Mouse (Mus musculus) myocyte (in vitro differentiated cells): Measurements from ENCODE around the gene Bace1.

Source experiments
- CEBPB ChIP-seq: IDR thresholded peaks from 2 replicates; pipeline ENCODE4 v1.6.1; 2011; ENCODE audit warnings: mild to moderate bottlenecking, moderate library complexity; ENCODE audit not compliant: poor library complexity, insufficient read depth, severe bottlenecking
- E2F4 ChIP-seq: IDR thresholded peaks from one replicate; pipeline ENCODE4 v1.6.1; 2011; ENCODE audit warnings: mild to moderate bottlenecking, control low read depth, moderate library complexity; ENCODE audit not compliant: insufficient read depth
- MAX ChIP-seq: IDR thresholded peaks from one replicate; pipeline ENCODE4 v1.6.1; 2011; ENCODE audit warnings: low read depth, mild to moderate bottlenecking, control low read depth
- MYOG ChIP-seq, 3 experiments: IDR thresholded peaks; one replicate each; pipeline ENCODE4 v1.6.1; 2011; ENCODE audit warnings: control low read depth in 2 of 3, low read depth in 2 of 3, mild to moderate bottlenecking in 2 of 3; ENCODE audit not compliant: insufficient read length in 2 of 3, control insufficient read depth in 1 of 3, insufficient read depth in 1 of 3
- POLR2A ChIP-seq: IDR thresholded peaks from one replicate; pipeline ENCODE4 v1.6.1; 2011; ENCODE audit warnings: low read depth, mild to moderate bottlenecking, control low read depth, moderate library complexity; ENCODE audit not compliant: insufficient read length
- REST ChIP-seq: IDR thresholded peaks from one replicate; pipeline ENCODE4 v1.6.1; 2011; ENCODE audit warnings: mild to moderate bottlenecking, control low read depth, moderate library complexity; ENCODE audit not compliant: insufficient read depth, insufficient read length
- USF1 ChIP-seq: IDR thresholded peaks from one replicate; pipeline ENCODE4 v1.6.1; 2011; ENCODE audit warnings: low read depth, mild to moderate bottlenecking, control low read depth, moderate library complexity

DNA sequence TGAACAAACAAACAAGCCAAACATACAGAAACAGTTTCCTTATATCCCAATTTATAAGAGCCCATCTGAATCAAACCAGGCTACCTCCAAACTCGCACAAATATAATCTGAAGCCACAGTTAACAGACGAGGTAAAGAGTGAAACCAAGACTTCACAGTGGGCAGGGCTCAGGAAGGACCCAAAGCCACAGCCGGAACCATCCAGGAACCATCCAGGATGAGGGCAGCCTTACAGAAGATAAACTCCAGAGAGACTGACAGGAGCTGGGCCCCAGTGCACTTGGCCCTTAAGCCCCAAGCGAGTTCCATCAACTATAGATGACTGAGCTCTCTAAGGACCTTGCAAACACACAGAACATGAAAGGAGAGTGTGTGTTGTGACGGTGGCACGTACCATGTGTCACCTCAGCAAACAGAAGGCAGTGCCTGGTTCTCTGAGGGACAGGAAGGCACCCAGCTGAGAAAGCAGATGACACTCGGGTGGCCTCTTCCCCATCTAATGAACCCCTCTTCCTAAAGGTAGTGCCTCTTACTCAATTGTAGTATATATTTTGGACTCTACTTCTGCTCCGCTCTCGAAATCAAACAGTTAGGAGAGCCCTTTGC, 19.9 kb upstream of the Bace1 start:
- no peak for TF ChIP-seq USF1
- no peak for TF ChIP-seq MYOG (IDR thresholded peaks at IDR 0.05; ENCODE audit: control insufficient read depth in 1 of 3, insufficient read depth in 1 of 3, insufficient read length in 2 of 3, low read depth in 2 of 3)
- no peak for TF ChIP-seq MAX
- no peak for TF ChIP-seq E2F4
- TF ChIP-seq POLR2A = no peak
- TF ChIP-seq CEBPB = no peak
- no peak for TF ChIP-seq REST
